Mouse (Mus musculus) kidney, adult 11 months (tissue): ENCODE measurements around the gene Mrps34.

Experiments
- DNase-seq: peaks from one replicate; pipeline ENCODE4 v3.0.0; 2022

Gene Mrps34

DNA sequence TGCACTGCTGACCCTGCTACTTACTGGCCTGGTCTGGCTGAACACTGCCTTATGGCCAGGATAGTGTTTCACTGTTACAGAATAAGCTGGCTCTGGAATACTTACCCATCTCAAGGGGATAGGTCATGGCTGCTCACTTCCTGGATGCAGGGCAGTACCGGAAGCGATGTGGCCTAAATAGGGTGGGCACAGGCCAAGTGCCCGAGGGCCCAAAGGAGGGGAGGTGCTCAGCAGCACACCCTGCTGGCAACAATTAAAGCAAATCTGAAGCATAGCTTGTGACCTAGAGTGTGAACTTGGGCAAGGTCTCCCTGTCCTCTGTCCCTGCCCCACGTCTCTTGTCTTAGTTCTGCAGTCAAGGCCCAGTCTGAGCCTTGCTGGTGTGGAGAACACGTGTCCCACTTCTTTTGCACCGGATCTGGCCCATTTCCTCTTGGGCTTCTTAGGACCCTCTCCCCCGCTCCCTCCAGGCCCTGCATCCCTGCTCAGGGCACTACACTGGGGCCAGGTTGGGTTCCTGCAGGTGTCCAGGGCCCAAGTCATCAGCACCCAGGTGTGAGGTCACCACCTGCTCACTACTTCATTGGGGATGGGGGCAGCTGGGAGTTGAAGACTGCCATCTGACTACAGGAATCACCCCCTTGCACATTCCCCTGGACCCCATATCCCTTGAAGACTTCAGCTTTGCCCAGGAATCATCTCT is 13.0 kb upstream of the Mrps34 start:
- DNase-seq: peak; percentile 53

- DNase-seq: no peak
These were observed 10.5 kb upstream of the Mrps34 start for GRCm38 (mm10) chr17:24884391-24884790.

DNA sequence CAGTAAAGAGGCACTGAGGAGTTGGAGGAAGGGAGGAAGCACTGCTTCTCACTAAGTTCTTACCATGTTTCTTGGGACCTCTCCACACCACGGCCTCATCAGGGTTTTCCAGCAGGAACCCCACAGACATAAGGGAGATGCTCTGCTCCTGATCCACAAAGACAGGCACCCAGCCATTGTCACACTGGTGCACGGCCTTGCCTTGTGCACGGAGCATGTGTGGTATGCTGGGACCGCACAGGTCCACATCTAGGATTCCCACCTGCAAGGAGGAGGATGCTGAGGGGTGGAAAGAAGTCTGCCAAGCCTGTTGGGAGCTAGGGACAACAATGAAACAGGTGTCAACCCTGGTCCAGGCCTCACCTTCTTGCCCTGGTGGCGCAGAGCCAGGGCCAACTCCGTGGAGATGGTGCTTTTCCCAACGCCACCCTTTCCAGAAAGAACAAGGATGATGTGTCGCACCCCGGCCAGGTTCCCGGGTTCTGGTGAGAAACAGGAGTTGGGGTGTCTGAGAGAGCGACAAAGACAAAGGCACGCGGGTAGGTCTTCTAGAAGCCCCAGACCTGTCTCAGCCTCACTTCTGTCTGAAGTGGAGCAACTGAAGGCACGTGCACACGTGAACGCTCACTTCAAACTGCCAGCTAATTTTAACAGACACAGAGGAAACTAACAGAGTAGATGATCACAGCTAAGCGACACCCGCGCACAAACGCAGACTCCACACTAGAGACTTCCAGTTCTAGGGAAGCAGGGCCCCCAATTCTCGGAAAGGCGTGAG is 9.4 kb upstream of the Mrps34 start:
- no peak for DNase-seq

- DNase-seq: peak; percentile 100
These were observed 8.6 kb upstream of the Mrps34 start, which contains the start of the genes Nubp2 and Spsb3 for GRCm38 (mm10) chr17:24886134-24886931. Gene Nubp2, minus strand, starts transcription at chr17:24886349. Gene Spsb3, plus strand, starts transcription at chr17:24886643.

GRCm38 (mm10) chr17:24886932-24887271 is 8.0 kb upstream of the Mrps34 start:
- DNase-seq: no peak

DNA sequence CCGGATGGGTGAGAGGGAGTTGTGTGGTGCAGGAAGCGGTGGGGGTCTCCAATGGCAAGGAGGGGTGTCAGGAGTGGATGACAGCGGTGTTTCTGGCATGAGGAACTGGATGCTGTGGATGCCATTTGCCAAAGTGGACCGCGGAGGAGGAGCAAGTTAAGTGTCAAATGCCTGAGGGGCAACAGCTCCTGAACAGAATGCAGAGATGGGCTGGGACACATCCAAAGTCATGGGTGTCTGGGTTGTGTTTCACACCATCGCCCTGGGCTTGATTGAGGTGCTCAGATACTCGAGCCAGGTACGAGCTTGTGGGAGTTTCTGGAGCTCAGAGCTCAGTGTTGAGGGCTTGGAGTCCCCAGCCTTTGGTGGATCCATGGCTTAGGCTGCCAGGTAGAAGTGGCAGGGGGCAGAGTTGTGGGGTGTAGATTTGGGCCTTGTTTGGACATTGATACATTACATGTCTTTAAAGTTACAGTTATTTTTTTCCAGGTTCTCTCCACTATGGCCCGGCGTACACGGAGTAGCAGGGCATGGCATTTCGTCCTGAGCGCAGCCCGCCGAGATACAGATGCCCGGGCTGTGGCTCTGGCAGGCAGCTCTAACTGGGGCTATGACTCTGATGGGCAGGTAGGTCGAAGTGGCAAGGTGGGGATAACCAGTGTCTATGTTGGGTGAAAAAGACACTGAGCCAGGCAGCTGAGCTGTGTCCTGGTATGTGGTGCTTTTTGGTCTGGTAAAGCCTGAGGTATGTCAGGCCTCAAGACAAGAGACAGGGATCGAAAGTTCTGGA is 7.4 kb upstream of the Mrps34 start:
- no peak for DNase-seq

- no peak for DNase-seq
These were observed 6.1 kb upstream of the Mrps34 start for GRCm38 (mm10) chr17:24888862-24889261.

DNA sequence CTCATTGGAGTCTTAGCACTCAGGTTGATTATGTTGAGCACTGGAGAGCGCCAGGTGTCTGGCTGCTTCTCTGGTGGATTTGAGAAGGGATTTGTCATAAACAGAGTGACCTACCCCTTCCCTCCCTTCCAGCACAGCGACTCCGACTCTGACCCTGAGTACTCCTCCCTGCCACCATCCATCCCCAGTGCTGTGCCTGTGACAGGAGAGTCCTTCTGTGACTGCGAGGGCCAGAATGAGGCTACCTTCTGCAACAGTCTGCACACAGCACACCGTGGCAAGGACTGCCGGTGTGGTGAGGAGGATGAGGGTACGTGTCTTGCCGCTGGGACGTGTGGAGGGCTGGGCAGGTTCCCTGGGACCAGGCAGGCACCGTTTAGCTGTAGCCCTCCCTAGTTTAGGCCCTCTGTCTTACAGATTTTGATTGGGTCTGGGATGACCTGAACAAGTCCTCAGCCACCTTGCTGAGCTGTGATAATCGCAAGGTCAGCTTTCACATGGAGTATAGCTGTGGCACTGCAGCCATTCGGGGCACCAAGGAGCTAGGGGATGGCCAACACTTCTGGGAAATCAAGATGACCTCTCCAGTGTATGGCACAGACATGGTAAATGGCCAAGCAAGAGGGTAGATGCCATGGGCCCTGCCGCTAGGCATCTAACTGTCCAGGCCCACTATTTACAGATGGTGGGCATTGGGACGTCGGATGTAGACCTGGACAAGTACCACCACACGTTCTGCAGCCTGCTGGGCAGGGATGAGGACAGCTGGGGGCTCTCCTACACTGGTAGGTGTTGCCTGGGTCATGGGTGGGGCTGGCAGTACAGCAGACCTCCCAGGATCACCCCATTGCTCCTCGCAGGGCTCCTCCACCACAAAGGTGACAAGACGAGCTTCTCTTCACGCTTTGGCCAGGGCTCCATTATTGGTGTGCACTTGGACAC is 4.5 kb upstream of the Mrps34 start:
- DNase-seq: no peak

DNA sequence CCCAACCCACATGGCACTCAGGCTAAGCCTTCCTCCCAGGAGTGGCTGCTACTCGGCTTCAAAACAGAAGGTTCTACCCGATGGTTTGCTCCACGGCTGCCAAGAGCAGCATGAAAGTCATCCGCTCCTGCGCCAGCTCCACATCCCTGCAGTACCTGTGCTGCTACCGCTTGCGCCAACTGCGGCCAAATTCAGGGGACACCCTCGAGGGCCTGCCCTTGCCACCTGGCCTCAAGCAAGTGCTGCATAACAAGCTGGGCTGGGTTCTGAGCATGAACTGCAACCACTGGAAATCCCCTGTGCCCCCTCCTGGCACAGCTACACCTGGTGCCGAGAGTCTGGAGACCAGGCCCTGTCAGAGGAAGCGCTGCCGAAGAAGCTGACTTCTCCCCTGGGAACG is 3.6 kb upstream of the Mrps34 start:
- DNase-seq: no peak

DNA sequence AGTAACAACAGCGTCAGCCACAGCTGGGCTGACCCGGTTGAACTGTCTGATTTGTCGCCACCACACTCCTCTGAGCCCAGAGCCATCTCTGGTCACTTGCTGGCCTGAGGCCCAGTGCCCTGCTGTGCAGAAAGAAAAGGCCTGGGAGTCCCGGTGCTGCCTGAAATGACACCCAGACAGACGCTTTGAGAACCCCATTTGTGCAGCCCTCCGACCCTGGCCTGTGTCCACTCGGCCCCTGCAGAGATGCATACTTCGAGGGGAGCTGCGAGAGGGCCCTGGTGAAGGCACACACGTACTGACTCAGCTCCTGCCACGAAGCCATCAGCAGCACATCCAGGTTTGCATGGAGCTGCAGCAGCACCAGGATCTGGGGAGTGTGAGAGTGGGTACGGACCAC is 2.1 kb upstream of the Mrps34 start:
- no peak for DNase-seq

DNA sequence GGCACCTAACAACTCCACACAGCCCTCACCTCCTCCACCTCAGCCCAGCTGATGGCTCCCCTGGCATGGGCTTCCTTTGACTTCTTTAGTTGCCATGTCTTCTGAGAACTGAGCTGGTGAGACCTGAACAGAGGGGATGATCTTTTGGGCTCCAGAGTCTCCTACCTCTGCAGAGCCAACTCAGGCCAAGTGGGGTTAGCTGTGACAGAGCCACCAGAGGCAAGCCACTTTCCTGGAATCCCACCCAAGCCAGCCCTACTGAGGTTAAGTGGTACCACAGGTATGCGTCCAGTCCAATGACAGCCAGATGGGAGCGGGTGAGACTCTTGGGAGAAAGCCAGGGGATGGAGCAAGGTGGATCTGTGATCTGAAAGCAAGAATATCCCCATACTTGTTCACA is 1.6 kb upstream of the Mrps34 start:
- DNase-seq: no peak

GRCm38 (mm10) chr17:24894061-24894994 is 588 bp upstream of the Mrps34 start:
- DNase-seq: no peak

DNA sequence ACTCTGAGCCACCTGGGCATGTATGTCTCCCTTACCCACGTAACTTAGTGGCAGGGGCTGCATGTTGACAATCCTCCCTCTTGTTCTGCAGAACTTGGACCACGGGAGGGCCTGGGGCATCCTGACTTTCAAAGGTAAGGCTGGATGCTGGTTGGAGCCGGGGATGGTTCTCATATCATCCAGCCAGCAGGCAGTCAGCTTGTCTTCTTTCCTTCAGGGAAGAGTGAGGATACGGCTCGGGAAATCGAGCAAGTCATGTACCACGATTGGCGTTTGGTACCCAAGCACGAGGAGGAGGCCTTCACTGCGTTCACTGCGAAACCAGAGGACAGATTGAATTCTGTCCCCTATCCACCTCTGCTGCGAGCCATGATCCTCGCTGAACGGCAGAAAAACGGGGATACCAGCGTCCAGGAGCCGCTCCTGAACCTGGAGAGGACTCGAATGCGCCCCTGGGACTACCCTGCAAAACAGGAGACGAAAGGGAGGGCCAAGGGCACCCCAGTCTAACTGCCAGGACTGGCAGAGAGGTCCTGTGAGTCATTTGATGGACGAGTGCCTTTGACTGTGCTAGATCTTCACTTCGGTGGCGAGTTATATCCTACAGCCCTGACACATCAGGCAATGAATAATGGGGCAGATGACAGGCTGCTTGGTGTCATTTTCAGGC is 790 bp downstream of the Mrps34 start:
- DNase-seq: no peak

DNA sequence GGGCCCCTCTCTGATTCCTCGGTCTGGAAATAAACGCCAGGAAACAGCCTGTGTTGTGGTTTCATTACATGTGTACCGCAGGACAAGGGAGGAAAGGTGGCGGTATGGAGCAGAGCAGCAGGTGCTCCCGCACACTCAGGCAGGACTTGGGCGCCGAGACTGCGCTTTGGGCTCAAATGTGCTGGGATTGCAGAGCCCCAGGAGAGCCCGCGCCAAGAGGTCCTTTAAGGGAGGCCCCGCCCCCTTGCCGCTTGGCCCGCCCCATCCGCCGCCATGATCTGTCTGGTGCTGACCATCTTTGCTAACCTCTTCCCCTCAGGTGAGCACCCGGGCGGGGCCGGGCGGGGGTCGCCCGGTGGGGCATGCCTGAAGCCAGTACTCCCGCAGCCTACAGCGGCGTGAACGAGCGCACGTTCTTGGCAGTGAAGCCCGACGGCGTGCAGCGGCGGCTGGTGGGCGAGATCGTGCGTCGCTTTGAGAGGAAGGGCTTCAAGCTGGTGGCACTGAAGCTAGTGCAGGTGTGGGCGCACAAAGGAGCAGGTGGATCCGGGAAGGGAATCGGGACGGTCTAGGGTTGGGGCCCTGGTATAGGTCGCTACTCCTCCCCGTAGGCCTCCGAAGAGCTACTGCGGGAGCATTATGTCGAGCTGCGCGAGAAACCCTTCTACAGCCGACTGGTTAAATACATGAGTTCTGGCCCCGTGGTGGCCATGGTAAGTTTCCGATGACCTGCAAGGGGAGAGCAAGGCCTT is 1.5 kb downstream of the Mrps34 start, which contains the start of gene Nme3:
Nme3 (plus strand) TSS at position 260 of the 752 bp plus-strand sequence.
- peak; percentile 79 for DNase-seq

DNA sequence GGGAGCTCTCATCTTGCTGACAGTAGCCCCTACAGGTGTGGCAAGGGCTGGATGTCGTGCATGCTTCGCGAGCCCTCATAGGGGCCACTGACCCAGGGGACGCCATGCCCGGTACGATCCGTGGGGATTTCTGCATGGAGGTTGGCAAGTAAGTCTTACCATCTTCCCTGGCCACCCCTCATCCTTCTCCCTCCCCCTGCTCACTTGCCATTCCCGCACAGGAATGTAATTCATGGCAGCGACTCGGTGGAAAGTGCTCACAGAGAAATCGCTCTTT is 2.0 kb downstream of the Mrps34 start:
- DNase-seq: no peak

DNA sequence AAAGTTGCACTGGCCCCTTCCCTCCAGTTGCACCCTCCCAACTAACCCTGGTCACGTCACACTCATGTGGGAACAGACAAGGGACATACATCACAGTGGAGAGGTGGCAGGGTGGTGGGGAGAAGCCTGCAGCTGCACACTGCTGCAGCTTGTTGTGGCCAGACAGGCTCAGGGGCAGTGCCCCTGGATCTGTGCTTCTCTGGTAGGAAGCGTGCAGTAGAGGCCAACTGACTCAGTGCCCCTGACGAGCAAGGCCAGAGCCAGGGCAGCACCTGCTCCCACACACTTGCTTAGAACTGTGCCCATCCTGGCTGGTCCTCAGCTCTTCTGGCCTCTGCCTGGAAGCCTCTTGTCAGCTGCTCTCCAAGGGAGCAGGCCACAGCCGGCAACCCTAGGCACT is 2.7 kb downstream of the Mrps34 start:
- DNase-seq: no peak

GRCm38 (mm10) chr17:24898041-24898854 is 3.3 kb downstream of the Mrps34 start:
- DNase-seq: no peak

- DNase-seq: peak; percentile 3
These were observed 4.2 kb downstream of the Mrps34 start for GRCm38 (mm10) chr17:24899153-24899552.
